Mouse (Mus musculus): ENCODE results near the gene Filip1. TPM values are rescaled to one million over a fixed set of nuclear protein-coding genes. Genes with fewer than 3 reads are reported as not detected.

The Filip1 gene
- polyA plus RNA-seq, 1 experiment, result 1.8 TPM

DNA sequence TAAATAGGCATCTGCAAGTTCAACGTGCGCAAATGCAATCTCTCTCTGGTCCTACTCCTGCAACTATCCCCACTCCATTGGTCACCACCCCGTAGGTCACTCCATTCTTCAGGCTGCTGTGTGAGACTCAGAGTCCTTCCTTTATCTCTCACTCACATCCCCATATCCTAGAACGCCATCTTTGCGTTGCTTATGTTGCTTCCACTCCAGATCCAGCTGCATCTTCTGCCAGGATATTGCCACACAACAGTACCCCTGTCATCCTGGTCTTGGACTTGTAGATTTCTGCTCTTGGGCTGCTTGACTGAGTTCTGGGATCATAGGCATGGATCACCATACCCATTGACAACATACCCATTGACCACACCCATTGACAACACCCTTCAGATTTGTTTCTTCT is 62.0 kb downstream of the Filip1 start:
- no peak for TF ChIP-seq CTCF (conservative IDR thresholded peaks at IDR 0.05; ENCODE audit: insufficient read depth, insufficient read length, low read depth, low read length)
- TF ChIP-seq POLR2A (IDR thresholded peaks at IDR 0.05; ENCODE audit: low read depth, low read length), result no peak
- no peak for DNase-seq
- no peak overlapping the region for H3K4me3 ChIP-seq (ENCODE audit: insufficient read depth, low read depth, low read length)
- 95% methylated on average over 5 of the region's 5 CpGs for WGBS
- H3K27ac ChIP-seq (ENCODE audit: insufficient read depth, low read depth, low read length), result no peak overlapping the region
- H3K4me1 ChIP-seq (ENCODE audit: control insufficient read depth, insufficient read depth, low read length), result peaks cover 3% of the 10 kb centered on the region; the same call in 1 of the 2 replicates
- H3K36me3 ChIP-seq (ENCODE audit: control insufficient read depth, insufficient read depth, low read length), result no peaks in the 10 kb centered on the region
- H3K27me3 ChIP-seq (replicated peaks; ENCODE audit: control insufficient read depth, insufficient read depth, low read length), result no peaks in the 10 kb centered on the region

DNA sequence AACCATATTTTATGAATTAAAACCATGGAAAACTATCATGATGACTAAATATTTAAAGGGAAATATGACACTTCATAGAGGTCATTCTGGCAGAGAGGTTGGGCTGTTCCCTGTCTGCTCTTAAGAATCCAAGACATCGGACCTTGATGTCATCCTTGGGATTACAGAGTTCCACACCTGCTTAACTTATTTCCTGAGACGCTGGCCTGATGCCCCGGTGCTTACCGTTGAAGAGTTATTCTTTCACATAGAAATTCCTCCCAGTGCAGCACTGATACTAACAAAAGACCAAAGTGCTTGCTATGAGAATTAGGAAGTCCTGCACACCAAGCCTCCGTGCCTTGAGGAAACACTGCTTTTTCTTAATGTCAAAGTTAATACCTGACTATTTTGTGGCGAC is 62.6 kb downstream of the Filip1 start:
- no peak overlapping the region for H3K4me3 ChIP-seq (ENCODE audit: insufficient read depth, low read depth, low read length)
- no peaks in the 10 kb centered on the region for H3K36me3 ChIP-seq (ENCODE audit: control insufficient read depth, insufficient read depth, low read length)
- H3K27ac ChIP-seq (ENCODE audit: insufficient read depth, low read depth, low read length), result no peak overlapping the region
- TF ChIP-seq POLR2A (IDR thresholded peaks at IDR 0.05; ENCODE audit: low read depth, low read length), result no peak
- no peak for TF ChIP-seq CTCF (conservative IDR thresholded peaks at IDR 0.05; ENCODE audit: insufficient read depth, insufficient read length, low read depth, low read length)
- no peaks in the 10 kb centered on the region for H3K27me3 ChIP-seq (replicated peaks; ENCODE audit: control insufficient read depth, insufficient read depth, low read length)
- DNase-seq, result no peak
- H3K4me1 ChIP-seq (ENCODE audit: control insufficient read depth, insufficient read depth, low read length), result peaks cover 3% of the 10 kb centered on the region; the same call in 1 of the 2 replicates
- 36% methylated on average over 6 of the region's 6 CpGs for WGBS

DNA sequence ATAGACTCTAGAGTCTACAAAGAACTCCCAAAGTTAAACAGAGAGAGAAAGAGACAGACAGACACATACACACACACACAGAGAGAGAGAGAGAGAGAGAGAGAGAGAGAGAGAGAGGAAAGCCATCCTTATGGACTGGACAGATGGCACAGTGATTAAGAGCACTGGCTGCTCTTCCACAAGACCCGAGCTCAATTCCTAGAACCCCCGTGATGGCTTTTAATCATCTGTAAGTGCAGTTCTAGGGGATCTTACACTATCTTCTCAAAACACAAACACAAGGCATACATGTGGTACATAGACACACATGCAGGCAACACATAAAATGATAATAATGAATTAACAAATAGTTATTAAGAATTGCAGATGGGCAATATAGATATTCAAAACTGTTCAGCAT is 64.3 kb downstream of the Filip1 start:
- 47% methylated on average over 2 of the region's 2 CpGs for WGBS
- no peak for DNase-seq
- no peak for TF ChIP-seq POLR2A (IDR thresholded peaks at IDR 0.05; ENCODE audit: low read depth, low read length)
- TF ChIP-seq CTCF (conservative IDR thresholded peaks at IDR 0.05; ENCODE audit: insufficient read depth, insufficient read length, low read depth, low read length), result no peak
- Histone ChIP-seq H3K4me3 (ENCODE audit: insufficient read depth, low read depth, low read length) (no peak overlapping the region), H3K4me1 (ENCODE audit: control insufficient read depth, insufficient read depth, low read length) (peaks cover 3% of the 10 kb centered on the region; the same call in 1 of the 2 replicates), H3K27me3 (replicated peaks; ENCODE audit: control insufficient read depth, insufficient read depth, low read length) (no peaks in the 10 kb centered on the region), H3K27ac (ENCODE audit: insufficient read depth, low read depth, low read length) (no peak overlapping the region), H3K36me3 (ENCODE audit: control insufficient read depth, insufficient read depth, low read length) (no peaks in the 10 kb centered on the region)

DNA sequence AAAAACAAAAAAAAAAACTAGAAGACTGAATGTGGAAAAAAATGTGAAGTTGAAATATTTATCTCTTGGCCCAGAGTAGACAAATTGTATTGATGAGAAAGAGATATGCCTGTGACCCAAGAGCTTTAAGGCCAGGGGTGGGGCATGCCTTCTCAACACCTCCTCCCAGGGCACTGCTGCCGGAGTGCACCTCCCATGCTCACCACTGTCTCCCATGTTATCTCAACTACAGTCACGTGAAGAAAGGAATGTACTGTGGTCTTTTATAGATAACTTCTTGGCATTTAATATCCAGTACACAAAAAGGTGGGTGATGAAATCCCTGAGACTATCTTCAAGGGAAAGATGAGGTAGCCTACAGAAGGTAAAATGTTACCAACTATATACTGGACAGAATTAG is 64.7 kb downstream of the Filip1 start:
- Histone ChIP-seq H3K27ac (ENCODE audit: insufficient read depth, low read depth, low read length) (no peak overlapping the region), H3K4me3 (ENCODE audit: insufficient read depth, low read depth, low read length) (no peak overlapping the region), H3K4me1 (ENCODE audit: control insufficient read depth, insufficient read depth, low read length) (peaks cover 3% of the 10 kb centered on the region; the same call in 1 of the 2 replicates), H3K36me3 (ENCODE audit: control insufficient read depth, insufficient read depth, low read length) (no peaks in the 10 kb centered on the region), H3K27me3 (replicated peaks; ENCODE audit: control insufficient read depth, insufficient read depth, low read length) (no peaks in the 10 kb centered on the region)
- WGBS, result 59% methylated on average over 2 of the region's 2 CpGs
- no peak for DNase-seq
- TF ChIP-seq CTCF (conservative IDR thresholded peaks at IDR 0.05; ENCODE audit: insufficient read depth, insufficient read length, low read depth, low read length) (no peak), POLR2A (IDR thresholded peaks at IDR 0.05; ENCODE audit: low read depth, low read length) (no peak)

DNA sequence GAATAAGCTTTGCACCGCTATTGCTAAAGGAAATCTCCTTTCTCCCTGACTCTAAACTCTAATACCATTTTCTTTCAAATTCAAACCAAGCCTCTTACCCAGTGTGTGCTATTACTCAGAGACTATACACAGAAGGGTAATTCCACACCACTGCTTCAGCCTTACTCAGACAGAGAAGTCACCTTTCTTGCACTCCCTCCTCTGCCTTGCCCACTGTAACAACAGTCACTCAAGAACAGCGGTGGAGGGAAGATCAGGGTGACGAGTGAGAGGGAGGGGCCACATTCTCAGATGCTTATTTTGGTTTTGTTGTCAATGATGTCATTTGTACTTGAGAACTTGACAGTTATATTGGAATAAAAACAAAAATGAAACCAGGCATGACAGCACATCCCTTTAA is 65.2 kb downstream of the Filip1 start:
- 0 out of 2 replicates have a peak, but pooled peaks cover 3% of the 10 kb centered on the region for H3K4me1 ChIP-seq (ENCODE audit: control insufficient read depth, insufficient read depth, low read length)
- no peak overlapping the region for H3K27ac ChIP-seq (ENCODE audit: insufficient read depth, low read depth, low read length)
- 50% methylated on average over 3 of the region's 3 CpGs for whole genome bisulfite sequencing
- TF ChIP-seq POLR2A (IDR thresholded peaks at IDR 0.05; ENCODE audit: low read depth, low read length), result no peak
- TF ChIP-seq CTCF (conservative IDR thresholded peaks at IDR 0.05; ENCODE audit: insufficient read depth, insufficient read length, low read depth, low read length), result no peak
- H3K27me3 ChIP-seq (replicated peaks; ENCODE audit: control insufficient read depth, insufficient read depth, low read length), result no peaks in the 10 kb centered on the region
- H3K4me3 ChIP-seq (ENCODE audit: insufficient read depth, low read depth, low read length), result no peak overlapping the region
- H3K36me3 ChIP-seq (ENCODE audit: control insufficient read depth, insufficient read depth, low read length), result no peaks in the 10 kb centered on the region
- DNase-seq, result no peak

DNA sequence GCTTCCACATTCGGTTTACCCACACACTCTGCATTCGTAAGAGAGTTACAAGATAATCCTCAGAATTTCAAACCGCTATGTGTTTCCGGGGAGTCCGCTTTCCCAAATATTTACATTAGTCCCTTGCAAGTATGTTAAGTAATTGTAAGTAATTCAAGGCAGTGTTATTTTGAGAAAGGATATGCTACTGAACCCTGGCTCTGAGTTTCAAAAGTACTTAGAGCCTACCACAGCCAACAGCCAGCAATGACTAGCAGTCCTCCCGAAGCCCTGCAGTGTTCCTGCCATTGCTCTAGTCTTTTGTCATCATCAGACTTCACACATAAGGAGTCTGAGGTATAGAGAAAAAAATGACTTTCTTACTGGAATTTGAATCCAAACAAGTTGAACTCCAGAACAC is 67.8 kb downstream of the Filip1 start:
- WGBS, result 58% methylated on average over 6 of the region's 6 CpGs
- DNase-seq, result no peak
- no peaks in the 10 kb centered on the region for H3K27me3 ChIP-seq (replicated peaks; ENCODE audit: control insufficient read depth, insufficient read depth, low read length)
- no peak overlapping the region for H3K27ac ChIP-seq (ENCODE audit: insufficient read depth, low read depth, low read length)
- TF ChIP-seq CTCF (conservative IDR thresholded peaks at IDR 0.05; ENCODE audit: insufficient read depth, insufficient read length, low read depth, low read length) (no peak), POLR2A (IDR thresholded peaks at IDR 0.05; ENCODE audit: low read depth, low read length) (no peak)
- no peak overlapping the region for H3K4me3 ChIP-seq (ENCODE audit: insufficient read depth, low read depth, low read length)
- no peaks in the 10 kb centered on the region for H3K4me1 ChIP-seq (ENCODE audit: control insufficient read depth, insufficient read depth, low read length)
- H3K36me3 ChIP-seq (ENCODE audit: control insufficient read depth, insufficient read depth, low read length), result no peaks in the 10 kb centered on the region

DNA sequence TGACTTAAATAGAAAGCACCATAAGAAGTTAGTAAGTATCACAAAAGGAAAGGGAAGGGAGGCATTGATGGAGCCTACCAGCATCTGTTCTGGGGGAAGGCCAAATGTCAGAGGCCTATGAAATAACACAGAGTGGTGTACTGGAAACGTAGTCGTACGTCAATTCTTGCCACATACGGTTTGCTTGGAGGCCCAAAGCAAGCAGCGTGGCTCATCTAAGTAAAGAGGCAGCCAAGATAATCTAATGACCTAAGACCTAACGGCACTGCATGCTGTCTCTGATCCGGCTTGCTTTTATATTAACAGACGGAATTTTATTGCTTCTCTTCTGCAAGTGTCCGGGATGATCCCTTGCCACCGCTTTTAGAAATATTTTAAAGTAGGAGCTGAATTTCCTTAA is 68.7 kb downstream of the Filip1 start:
- Histone ChIP-seq H3K36me3 (ENCODE audit: control insufficient read depth, insufficient read depth, low read length) (no peaks in the 10 kb centered on the region), H3K27me3 (replicated peaks; ENCODE audit: control insufficient read depth, insufficient read depth, low read length) (no peaks in the 10 kb centered on the region), H3K4me3 (ENCODE audit: insufficient read depth, low read depth, low read length) (no peak overlapping the region), H3K27ac (ENCODE audit: insufficient read depth, low read depth, low read length) (no peak overlapping the region), H3K4me1 (ENCODE audit: control insufficient read depth, insufficient read depth, low read length) (no peaks in the 10 kb centered on the region)
- TF ChIP-seq POLR2A (IDR thresholded peaks at IDR 0.05; ENCODE audit: low read depth, low read length) (no peak), CTCF (conservative IDR thresholded peaks at IDR 0.05; ENCODE audit: insufficient read depth, insufficient read length, low read depth, low read length) (no peak)
- 56% methylated on average over 10 of the region's 10 CpGs for WGBS
- no peak for DNase-seq

All from kidney, adult 2 months (tissue).